Mouse (Mus musculus): Measurements from ENCODE around the gene Zfp61. TPM values are rescaled to one million over a fixed set of nuclear protein-coding genes. Genes with fewer than 3 reads are reported as not detected.
A peak's percentile ranks its signal among the peaks of the same experiment; 100 is the strongest.

Zfp61 gene
- 10 to 100 TPM; 25.1 to 26.7 TPM for total RNA-seq (2021)
- long read RNA-seq, transcript Zfp61-201 (7 exons, 2,480 nt) = major isoform, 11 of 23 reads
- long read RNA-seq, partial matches to known transcripts = 0 of 23 reads
- long read RNA-seq, other reads (novel, unspliced or antisense) = 12 of 23 reads

DNA sequence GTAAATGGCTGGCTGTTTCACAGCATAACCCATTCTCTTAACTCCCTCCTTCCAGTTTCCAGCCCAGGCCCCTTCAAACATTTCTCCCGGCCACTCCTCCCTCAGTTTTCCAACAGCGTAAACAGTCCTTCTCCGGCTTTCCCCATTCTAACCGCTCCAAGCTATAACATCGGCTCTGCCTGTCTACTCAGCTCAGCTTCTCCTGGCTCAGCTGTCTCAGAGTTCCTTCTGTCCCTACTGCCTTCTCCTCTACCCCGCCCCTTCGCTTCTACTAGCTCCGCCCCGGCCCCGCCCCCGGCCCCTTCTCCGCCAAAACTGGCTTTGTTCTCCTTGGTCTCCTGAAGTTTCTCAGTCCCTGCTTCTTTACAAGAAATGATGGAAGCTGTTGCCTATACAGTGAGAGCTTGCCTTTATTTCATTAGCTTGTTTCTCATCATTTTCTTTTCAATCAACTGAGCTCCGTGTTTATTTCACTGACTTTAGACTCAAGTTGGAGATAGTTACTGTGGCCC lies at the start of gene Zfp61:
Gene Zfp61, minus strand, starts transcription at position 462 of the 512 bp plus-strand sequence.
- no peak for DNase-seq (ENCODE audit: low spot score in 2 of 2)

DNA sequence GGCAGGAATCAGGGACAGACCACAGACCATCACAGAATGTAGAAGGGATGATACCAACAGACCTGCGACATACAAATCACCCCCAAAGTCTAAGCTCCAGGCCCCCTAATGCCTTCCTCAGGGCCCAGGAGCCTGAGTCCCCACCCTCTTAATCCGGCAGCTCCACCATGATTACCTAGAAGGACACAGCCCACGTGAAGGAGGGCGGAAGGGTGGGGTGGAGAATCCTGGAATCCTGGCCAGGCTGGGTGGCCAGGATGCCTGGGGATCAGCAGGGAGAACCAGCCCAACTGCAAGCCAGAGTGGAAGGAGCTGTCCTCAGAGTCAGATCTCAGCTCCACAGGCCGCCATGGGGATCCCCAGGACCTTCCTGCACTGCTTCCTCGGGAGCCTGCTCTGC lies 47.9 kb upstream of the Zfp61 start, which contains the start of gene Lypd5:
Gene Lypd5, plus strand, starts transcription at position 301 of the 400 bp plus-strand sequence.
- no peak for DNase-seq (ENCODE audit: low spot score in 2 of 2)

- DNase-seq (ENCODE audit: low spot score in 2 of 2) = no peak
Measured at GRCm38 (mm10) chr7:24346444-24346843, 45.4 kb upstream of the Zfp61 start.

DNA sequence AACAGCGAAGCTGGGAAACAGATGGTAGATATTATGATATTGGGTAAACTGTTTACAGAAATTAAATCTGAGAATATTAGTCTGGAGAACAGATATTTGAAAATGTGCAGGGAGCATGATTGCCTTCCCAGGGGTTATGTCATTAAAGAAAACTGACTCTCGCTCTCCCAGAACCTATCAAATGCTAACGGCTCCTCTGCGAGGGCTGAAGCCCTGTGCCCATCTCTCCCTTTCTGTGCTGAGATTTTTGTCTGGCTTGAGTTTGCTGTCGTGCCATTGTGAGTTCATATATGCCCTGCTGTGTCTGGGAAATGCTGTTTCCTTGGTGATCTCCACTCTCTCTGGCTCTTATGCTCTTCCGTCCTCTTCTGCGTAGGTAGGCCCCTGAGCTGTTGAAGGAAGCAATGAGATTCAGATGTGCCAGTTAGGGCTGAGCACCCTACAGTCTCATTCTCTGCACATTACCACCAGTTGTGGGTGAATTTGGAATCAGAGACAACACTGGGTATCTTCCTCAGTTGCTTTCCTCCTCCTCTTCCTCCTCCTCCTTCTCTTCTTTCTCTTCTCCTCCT lies 42.8 kb upstream of the Zfp61 start:
- DNase-seq (ENCODE audit: low spot score in 2 of 2) = no peak

GRCm38 (mm10) chr7:24338241-24338640 lies 37.2 kb upstream of the Zfp61 start:
- DNase-seq (ENCODE audit: low spot score in 2 of 2) = no peak

GRCm38 (mm10) chr7:24335699-24336309 lies 34.8 kb upstream of the Zfp61 start:
- DNase-seq (ENCODE audit: low spot score in 2 of 2) = peak; percentile 81 to 82

DNA sequence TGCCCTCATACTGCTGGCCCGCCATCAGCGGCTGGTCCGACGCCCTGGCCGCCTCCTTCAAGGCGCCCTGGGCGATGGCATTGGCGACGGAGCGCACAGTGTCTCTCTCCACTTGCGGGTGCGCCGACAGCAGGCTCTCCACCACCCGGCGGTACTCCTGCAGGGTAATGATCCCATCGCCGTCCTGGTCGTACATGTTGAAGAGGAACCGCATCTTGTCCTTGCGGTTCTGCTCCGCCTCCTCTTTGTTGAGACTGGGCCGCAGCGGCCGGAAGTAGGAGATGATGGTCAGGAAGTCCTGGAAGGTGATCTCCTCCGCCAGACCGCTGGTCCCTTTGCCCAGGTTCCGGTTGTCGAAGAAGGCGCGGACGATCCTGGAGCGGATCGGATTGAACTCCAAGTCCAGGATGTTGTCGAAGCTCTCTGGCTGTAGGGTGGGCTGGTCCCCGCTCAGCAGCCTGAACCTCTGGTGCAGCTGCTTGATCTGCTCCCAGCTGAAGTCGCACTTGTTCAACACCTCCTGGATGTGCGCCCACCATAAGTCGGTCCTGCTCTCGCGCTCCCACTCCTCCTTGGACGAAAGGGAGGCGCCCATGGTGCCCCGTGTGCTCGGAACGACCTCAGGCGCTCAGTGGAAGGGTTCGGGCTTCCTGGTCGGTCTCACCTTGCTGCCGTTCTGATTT lies 32.4 kb upstream of the Zfp61 start, which contains the start of gene Tescl:
Gene Tescl, minus strand, starts transcription at position 633 of the 683 bp plus-strand sequence.
- DNase-seq (ENCODE audit: low spot score in 2 of 2) = no peak

DNA sequence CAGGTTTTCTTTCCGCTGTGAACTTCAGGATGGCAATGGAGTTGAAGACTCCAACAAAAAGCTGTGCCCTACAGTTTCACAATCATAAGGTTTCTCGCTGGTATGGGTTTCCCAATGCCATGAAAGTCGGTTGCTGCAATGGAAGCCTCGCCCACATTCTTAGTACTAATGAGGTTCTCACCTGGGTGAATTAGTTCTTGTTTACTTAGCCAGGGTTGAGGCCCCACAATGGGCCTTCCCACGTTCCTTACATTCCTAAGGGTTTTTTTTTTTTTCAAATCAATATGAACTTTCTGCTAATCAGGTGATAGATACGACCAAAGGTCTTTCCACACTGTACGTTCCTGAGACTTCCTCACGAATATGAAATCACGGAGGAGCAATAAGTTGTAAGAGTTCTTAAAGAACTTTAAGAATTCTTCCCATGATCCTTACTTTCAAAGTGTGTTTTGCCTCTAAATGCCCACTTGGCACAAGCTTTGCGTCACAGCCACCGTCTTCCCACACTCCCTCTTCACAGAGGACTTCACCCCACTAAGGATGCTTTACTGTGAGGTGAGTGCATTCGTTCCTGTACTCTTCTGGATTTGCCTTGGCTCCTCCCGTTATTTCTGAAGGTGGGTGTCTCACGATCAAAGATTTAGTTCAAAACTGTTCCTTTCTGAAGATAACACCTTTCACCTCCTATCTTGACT lies 26.4 kb upstream of the Zfp61 start:
- DNase-seq (ENCODE audit: low spot score in 2 of 2) = no peak

DNA sequence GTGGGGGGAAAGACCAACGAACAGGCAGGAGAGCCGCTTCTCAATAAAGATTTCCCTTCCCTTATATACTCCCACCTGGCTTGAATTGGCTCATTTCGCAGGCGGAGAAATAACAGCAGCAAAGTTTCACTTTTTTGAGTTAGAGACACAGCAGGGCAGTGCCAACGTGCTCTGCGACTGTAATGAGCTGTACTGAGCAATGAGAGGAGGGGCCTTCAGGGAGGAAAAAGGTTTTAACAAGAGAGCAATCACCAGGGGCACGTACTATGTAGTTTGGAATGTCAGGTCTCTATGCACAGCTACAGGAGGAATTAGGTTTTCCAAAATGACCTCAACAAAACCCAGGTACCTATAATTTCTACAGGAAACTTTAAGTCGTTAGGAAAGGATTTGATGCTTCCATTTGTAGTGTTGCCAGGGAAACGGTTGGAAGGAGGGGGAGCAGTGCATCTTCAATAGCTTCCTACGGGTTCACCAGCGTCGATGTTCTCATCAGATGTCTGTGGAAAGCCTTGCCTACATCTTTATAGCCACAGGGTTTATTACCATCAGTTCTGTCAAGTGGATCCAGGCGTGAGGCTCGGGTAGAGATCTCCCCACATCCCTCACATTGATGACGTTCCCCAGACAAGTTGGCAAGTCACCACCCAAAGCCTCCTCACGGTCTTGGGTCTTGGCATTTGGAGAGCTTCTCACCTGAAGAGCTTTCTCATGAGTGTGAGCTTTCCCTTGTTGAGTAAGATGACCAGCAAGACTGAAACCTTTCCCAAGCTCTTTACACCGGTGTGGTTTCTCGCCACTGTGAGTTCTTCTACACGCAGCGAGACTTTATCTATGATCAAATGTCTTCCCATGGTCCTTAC lies 25.5 kb upstream of the Zfp61 start:
- DNase-seq (ENCODE audit: low spot score in 2 of 2) = no peak

GRCm38 (mm10) chr7:24325675-24326128 lies 24.7 kb upstream of the Zfp61 start:
- DNase-seq (ENCODE audit: low spot score in 2 of 2) = peak; percentile 21 to 43

DNA sequence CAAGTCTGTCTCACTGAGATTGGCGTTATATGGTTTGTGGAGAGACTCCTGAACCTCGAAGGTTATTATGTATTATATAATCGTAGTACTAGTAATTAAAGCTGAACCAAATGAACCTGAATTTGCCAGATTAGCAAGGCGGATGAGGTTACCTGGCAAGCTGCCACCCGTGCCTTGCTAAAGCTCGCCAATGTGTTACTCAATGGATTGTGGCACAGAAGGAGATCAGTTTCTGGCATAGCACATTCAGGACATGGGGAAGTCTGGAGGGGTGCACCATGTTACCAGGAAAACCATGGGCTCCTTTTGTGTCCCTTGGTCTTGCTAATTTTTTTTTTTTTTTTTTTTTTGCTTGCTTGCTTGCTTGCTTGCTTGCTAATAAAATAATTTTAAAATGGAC lies 24.2 kb upstream of the Zfp61 start:
- DNase-seq (ENCODE audit: low spot score in 2 of 2) = peak; percentile 44 to 47

- DNase-seq (ENCODE audit: low spot score in 2 of 2) = no peak
Measured at GRCm38 (mm10) chr7:24322593-24322992, 21.6 kb upstream of the Zfp61 start.

DNA sequence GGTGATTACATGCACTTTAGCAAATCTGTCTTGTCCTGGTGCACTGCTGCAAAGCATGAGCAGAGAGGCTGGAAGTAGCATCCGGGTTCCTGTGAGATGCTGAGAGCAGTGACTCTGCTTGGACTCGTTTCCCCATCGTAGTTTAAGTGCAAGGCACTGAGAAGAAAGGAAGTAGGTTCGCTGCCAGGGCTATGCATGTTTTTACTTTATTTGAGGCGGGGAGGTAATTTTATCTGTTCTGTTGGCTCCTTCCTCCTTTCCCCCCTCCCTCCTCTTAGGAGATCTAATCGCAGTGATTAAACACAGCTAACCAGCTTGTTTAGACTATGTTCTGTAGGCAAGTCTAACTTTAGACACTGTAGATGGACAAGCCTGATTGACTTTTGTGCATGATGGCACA lies 17.9 kb upstream of the Zfp61 start:
- DNase-seq (ENCODE audit: low spot score in 2 of 2) = no peak

GRCm38 (mm10) chr7:24316567-24317092 lies 15.6 kb upstream of the Zfp61 start, which contains the start of gene Zfp94:
Zfp94 (minus strand) TSS chr7:24316666.
- DNase-seq (ENCODE audit: low spot score in 2 of 2) = peak; percentile 92 to 94

GRCm38 (mm10) chr7:24315726-24316566 lies 14.9 kb upstream of the Zfp61 start:
- DNase-seq (ENCODE audit: low spot score in 2 of 2) = no peak

- peak in 1 of 2 experiments; percentile 50 for DNase-seq (ENCODE audit: low spot score in 2 of 2)
Measured at GRCm38 (mm10) chr7:24299823-24300481, 1.1 kb downstream of the Zfp61 start.

GRCm38 (mm10) chr7:24298973-24299708 lies 1.9 kb downstream of the Zfp61 start:
- peak; percentile 81 to 85 for DNase-seq (ENCODE audit: low spot score in 2 of 2)

DNA sequence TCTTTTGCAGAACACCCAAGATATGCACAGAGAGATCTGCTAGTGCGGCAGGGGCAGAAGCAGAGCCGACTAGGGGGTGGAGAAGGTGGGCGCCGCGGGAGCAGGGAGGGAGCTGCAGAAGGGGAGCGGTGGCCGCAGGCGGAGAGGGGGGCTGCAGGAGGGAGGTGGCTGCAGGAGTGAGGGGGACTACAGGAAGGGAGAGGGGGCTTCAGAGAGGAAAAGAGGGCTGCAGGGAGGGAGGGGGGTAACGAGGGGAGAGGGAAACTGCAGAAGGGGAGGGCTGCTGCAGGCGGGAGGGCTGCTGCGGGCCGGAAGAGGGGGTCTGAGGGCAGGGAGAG lies 2.4 kb downstream of the Zfp61 start:
- DNase-seq (ENCODE audit: low spot score in 2 of 2) = peak; percentile 28 to 44
